Mouse (Mus musculus): Measurements from ENCODE around the gene Wbp1l.

Wbp1l gene

DNA sequence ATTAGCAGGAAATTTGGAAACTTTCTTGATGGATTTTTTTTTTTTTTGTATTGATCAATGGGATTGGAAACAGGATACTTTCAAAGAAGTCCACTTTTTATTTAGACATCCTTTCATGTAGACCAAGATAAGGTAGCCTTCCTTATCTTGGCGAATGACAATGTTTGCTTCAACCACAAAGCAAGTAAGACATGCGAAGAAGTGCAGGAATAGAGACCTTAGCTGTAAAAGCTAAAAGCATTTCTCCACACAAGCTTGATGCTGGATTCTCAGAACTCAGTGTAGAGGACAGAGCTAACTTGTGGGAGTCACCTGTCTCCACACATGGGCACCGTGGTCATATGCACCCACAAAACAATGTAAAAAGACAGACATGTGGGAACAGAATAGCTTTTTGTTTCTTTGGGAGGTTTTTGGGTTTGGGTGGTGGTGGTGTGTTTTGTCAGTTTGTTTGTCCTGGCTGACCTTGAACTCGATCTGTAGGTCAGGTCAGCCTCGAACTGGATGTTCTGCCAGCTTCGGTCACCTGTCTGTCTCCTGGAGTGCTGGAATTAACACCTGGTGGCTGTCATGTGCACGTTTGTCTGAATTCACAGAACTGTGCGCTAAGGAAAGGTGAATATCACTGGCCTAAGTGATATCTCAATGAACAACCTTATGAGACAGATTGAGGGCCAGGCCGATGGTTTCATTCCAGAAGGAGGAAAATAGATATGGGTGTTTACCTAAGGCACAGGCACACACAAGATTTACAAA, 107.8 kb downstream of the Wbp1l start:
- DNase-seq, result no peak
